Mouse (Mus musculus) stomach, postnatal 0 days (tissue): ENCODE measurements around the gene Fam13c.

ENCODE experiments used
- CTCF ChIP-seq: IDR thresholded peaks from 2 replicates; pipeline ENCODE4 v1.5.1; 2016; ENCODE audit warnings: antibody characterized with exemption, low read depth, mild to moderate bottlenecking, moderate library complexity
- EP300 ChIP-seq: optimal IDR thresholded peaks from 2 replicates; pipeline ENCODE3; 2016; ENCODE audit warnings: antibody characterized with exemption

- no peak for TF ChIP-seq CTCF
- TF ChIP-seq EP300, result no peak
Measured at GRCm38 (mm10) chr10:70439676-70440521, at the start of gene Fam13c.
